Mouse (Mus musculus): ENCODE data around the gene Npas2. TPM values are rescaled to one million over a fixed set of nuclear protein-coding genes. Genes with fewer than 3 reads are reported as not detected.
A peak's percentile ranks its signal among the peaks of the same experiment; 100 is the strongest.

Npas2 gene
- polyA plus RNA-seq (2012; rRNA removed), result 4.4 and 4.5 TPM in 2 replicates

- no peak within 1 kb of the TSS for H3K27ac ChIP-seq (ENCODE audit: insufficient read depth, low read depth, low read length)
- no peaks in the 10 kb centered on the region for H3K36me3 ChIP-seq (ENCODE audit: control insufficient read depth, insufficient read depth, low read length)
- H3K27me3 ChIP-seq (replicated peaks; ENCODE audit: control insufficient read depth, insufficient read depth, low read length), result no peaks in the 10 kb centered on the region
- no peak for TF ChIP-seq POLR2A (IDR thresholded peaks at IDR 0.05; ENCODE audit: low read depth, low read length)
- TF ChIP-seq CTCF (conservative IDR thresholded peaks at IDR 0.05; ENCODE audit: insufficient read depth, insufficient read length, low read depth, low read length), result no peak
- WGBS, result 1% methylated on average over 66 of the region's 66 CpGs
- no peaks in the 10 kb centered on the region for H3K4me1 ChIP-seq (ENCODE audit: control insufficient read depth, insufficient read depth, low read length)
- peak within 1 kb of the TSS; percentile 79 for H3K4me3 ChIP-seq (ENCODE audit: insufficient read depth, low read depth, low read length)
- peak; percentile 42 for DNase-seq
These were observed at the start of gene Npas2 for GRCm38 (mm10) chr1:39192997-39193861. Gene Npas2, plus strand, starts transcription at chr1:39193731.

GRCm38 (mm10) chr1:39156778-39157177 is 36.8 kb upstream of the Npas2 start:
- Histone ChIP-seq H3K4me3 (ENCODE audit: insufficient read depth, low read depth, low read length) (no peak overlapping the region), H3K27me3 (replicated peaks; ENCODE audit: control insufficient read depth, insufficient read depth, low read length) (no peaks in the 10 kb centered on the region), H3K4me1 (ENCODE audit: control insufficient read depth, insufficient read depth, low read length) (no peaks in the 10 kb centered on the region), H3K36me3 (ENCODE audit: control insufficient read depth, insufficient read depth, low read length) (no peaks in the 10 kb centered on the region), H3K27ac (ENCODE audit: insufficient read depth, low read depth, low read length) (no peak overlapping the region)
- 92% methylated on average over 4 of the region's 4 CpGs for WGBS
- DNase-seq, result no peak
- TF ChIP-seq POLR2A (IDR thresholded peaks at IDR 0.05; ENCODE audit: low read depth, low read length), result no peak
- no peak for TF ChIP-seq CTCF (conservative IDR thresholded peaks at IDR 0.05; ENCODE audit: insufficient read depth, insufficient read length, low read depth, low read length)

DNA sequence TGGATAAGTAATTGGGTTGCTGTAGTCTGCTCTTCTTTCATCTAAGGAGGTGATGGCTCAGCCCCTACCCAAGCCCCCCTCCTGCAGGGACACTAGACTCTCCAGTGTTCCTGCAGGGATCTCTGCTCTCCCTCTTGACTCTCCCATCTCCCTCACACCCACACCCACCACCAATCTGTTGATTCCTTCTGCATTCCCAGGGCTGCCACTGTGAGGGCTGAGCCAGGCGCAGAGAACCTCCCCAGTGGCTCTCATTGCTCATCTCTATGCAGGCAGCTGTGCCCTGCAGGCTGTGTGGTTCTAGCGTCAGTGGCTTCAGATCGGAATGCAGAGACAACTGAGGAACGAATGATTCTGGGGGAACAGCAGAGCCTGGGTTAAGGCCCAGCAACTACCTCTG is 33.4 kb upstream of the Npas2 start:
- no peaks in the 10 kb centered on the region for H3K36me3 ChIP-seq (ENCODE audit: control insufficient read depth, insufficient read depth, low read length)
- no peak overlapping the region for H3K27ac ChIP-seq (ENCODE audit: insufficient read depth, low read depth, low read length)
- TF ChIP-seq CTCF (conservative IDR thresholded peaks at IDR 0.05; ENCODE audit: insufficient read depth, insufficient read length, low read depth, low read length), result no peak
- TF ChIP-seq POLR2A (IDR thresholded peaks at IDR 0.05; ENCODE audit: low read depth, low read length), result no peak
- no peaks in the 10 kb centered on the region for H3K4me1 ChIP-seq (ENCODE audit: control insufficient read depth, insufficient read depth, low read length)
- 73% methylated on average over 4 of the region's 4 CpGs for WGBS
- H3K4me3 ChIP-seq (ENCODE audit: insufficient read depth, low read depth, low read length), result no peak overlapping the region
- no peak for DNase-seq
- H3K27me3 ChIP-seq (replicated peaks; ENCODE audit: control insufficient read depth, insufficient read depth, low read length), result no peaks in the 10 kb centered on the region

GRCm38 (mm10) chr1:39163077-39163476 is 30.5 kb upstream of the Npas2 start:
- TF ChIP-seq POLR2A (IDR thresholded peaks at IDR 0.05; ENCODE audit: low read depth, low read length) (no peak), CTCF (conservative IDR thresholded peaks at IDR 0.05; ENCODE audit: insufficient read depth, insufficient read length, low read depth, low read length) (no peak)
- no peak for DNase-seq
- Histone ChIP-seq H3K4me1 (ENCODE audit: control insufficient read depth, insufficient read depth, low read length) (no peaks in the 10 kb centered on the region), H3K27me3 (replicated peaks; ENCODE audit: control insufficient read depth, insufficient read depth, low read length) (no peaks in the 10 kb centered on the region), H3K36me3 (ENCODE audit: control insufficient read depth, insufficient read depth, low read length) (no peaks in the 10 kb centered on the region), H3K27ac (ENCODE audit: insufficient read depth, low read depth, low read length) (no peak overlapping the region), H3K4me3 (ENCODE audit: insufficient read depth, low read depth, low read length) (no peak overlapping the region)
- 79% methylated on average over 1 of the region's 1 CpGs for WGBS

GRCm38 (mm10) chr1:39176690-39177089 is 16.8 kb upstream of the Npas2 start:
- Histone ChIP-seq H3K36me3 (ENCODE audit: control insufficient read depth, insufficient read depth, low read length) (no peaks in the 10 kb centered on the region), H3K27ac (ENCODE audit: insufficient read depth, low read depth, low read length) (no peak overlapping the region), H3K27me3 (replicated peaks; ENCODE audit: control insufficient read depth, insufficient read depth, low read length) (no peaks in the 10 kb centered on the region), H3K4me3 (ENCODE audit: insufficient read depth, low read depth, low read length) (peak overlapping the region; percentile 6; the same call in 1 of the 2 replicates), H3K4me1 (ENCODE audit: control insufficient read depth, insufficient read depth, low read length) (peaks cover 5% of the 10 kb centered on the region; the same call in 1 of the 2 replicates)
- no peak for TF ChIP-seq POLR2A (IDR thresholded peaks at IDR 0.05; ENCODE audit: low read depth, low read length)
- no peak for TF ChIP-seq CTCF (conservative IDR thresholded peaks at IDR 0.05; ENCODE audit: insufficient read depth, insufficient read length, low read depth, low read length)
- DNase-seq, result peak; percentile 80
- WGBS, result 39% methylated on average over 5 of the region's 5 CpGs

DNA sequence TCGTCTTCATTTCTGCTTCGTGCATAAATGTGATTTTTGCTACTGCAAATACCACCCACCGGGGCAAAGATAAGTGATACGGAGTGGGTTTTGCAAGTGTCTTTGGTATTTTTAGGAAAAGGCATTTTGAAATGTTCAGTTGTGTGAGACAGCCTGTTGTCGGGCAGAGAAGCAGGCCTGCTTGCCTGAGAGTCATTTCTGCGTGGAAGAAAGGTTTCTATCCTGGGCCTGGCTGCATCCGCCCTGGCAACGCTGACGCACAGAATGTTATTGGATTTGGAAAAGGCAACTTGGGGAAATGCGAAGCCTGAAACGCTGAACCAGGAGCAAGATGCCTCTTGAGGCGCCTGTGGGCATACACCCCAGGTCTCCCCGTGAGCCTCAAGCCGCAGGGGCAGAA is 16.3 kb upstream of the Npas2 start:
- no peak overlapping the region for H3K27ac ChIP-seq (ENCODE audit: insufficient read depth, low read depth, low read length)
- TF ChIP-seq POLR2A (IDR thresholded peaks at IDR 0.05; ENCODE audit: low read depth, low read length) (no peak), CTCF (conservative IDR thresholded peaks at IDR 0.05; ENCODE audit: insufficient read depth, insufficient read length, low read depth, low read length) (no peak)

GRCm38 (mm10) chr1:39179806-39180205 is 13.7 kb upstream of the Npas2 start:
- no peak for DNase-seq
- TF ChIP-seq CTCF (conservative IDR thresholded peaks at IDR 0.05; ENCODE audit: insufficient read depth, insufficient read length, low read depth, low read length), result no peak
- Histone ChIP-seq H3K4me3 (ENCODE audit: insufficient read depth, low read depth, low read length) (no peak overlapping the region), H3K36me3 (ENCODE audit: control insufficient read depth, insufficient read depth, low read length) (no peaks in the 10 kb centered on the region), H3K4me1 (ENCODE audit: control insufficient read depth, insufficient read depth, low read length) (peaks cover 7% of the 10 kb centered on the region; the same call in 1 of the 2 replicates), H3K27me3 (replicated peaks; ENCODE audit: control insufficient read depth, insufficient read depth, low read length) (no peaks in the 10 kb centered on the region), H3K27ac (ENCODE audit: insufficient read depth, low read depth, low read length) (no peak overlapping the region)
- 96% methylated on average over 11 of the region's 11 CpGs for WGBS

More for the DNA sequence above, 16.3 kb upstream of the Npas2 start:
- H3K27me3 ChIP-seq (replicated peaks; ENCODE audit: control insufficient read depth, insufficient read depth, low read length), result no peaks in the 10 kb centered on the region
- peak overlapping the region; percentile 6; the same call in 1 of the 2 replicates for H3K4me3 ChIP-seq (ENCODE audit: insufficient read depth, low read depth, low read length)
- H3K4me1 ChIP-seq (ENCODE audit: control insufficient read depth, insufficient read depth, low read length), result peaks cover 7% of the 10 kb centered on the region; the same call in 1 of the 2 replicates
- 79% methylated on average over 14 of the region's 14 CpGs for WGBS
- no peaks in the 10 kb centered on the region for H3K36me3 ChIP-seq (ENCODE audit: control insufficient read depth, insufficient read depth, low read length)
- DNase-seq, result no peak

Data from kidney, adult 2 months (tissue).